Mouse (Mus musculus) G1E (cell line): ENCODE results near the gene Sdc1.

Source experiments
- CTCF ChIP-seq: IDR thresholded peaks from 2 replicates; pipeline ENCODE4 v1.5.1; 2012; ENCODE audit warnings: low read depth, low read length, inconsistent platforms, mixed read lengths
- GATA1 ChIP-seq: IDR thresholded peaks from 2 replicates; pipeline ENCODE4 v1.6.1; 2012; ENCODE audit warnings: borderline replicate concordance, low read length, inconsistent platforms, mixed read lengths
- GATA2 ChIP-seq: IDR thresholded peaks from 2 replicates; pipeline ENCODE4 v1.6.1; 2012; ENCODE audit warnings: low read depth, low read length, inconsistent platforms, borderline replicate concordance
- POLR2AphosphoS5 ChIP-seq: IDR thresholded peaks from 2 replicates; pipeline ENCODE4 v1.6.1; 2012; ENCODE audit warnings: low read depth, low read length, inconsistent platforms; ENCODE audit not compliant: insufficient replicate concordance
- TAL1 ChIP-seq: conservative IDR thresholded peaks from 2 replicates; pipeline ENCODE4 v1.6.1; 2012; ENCODE audit warnings: low read depth, low read length, inconsistent platforms, mixed read lengths

DNA sequence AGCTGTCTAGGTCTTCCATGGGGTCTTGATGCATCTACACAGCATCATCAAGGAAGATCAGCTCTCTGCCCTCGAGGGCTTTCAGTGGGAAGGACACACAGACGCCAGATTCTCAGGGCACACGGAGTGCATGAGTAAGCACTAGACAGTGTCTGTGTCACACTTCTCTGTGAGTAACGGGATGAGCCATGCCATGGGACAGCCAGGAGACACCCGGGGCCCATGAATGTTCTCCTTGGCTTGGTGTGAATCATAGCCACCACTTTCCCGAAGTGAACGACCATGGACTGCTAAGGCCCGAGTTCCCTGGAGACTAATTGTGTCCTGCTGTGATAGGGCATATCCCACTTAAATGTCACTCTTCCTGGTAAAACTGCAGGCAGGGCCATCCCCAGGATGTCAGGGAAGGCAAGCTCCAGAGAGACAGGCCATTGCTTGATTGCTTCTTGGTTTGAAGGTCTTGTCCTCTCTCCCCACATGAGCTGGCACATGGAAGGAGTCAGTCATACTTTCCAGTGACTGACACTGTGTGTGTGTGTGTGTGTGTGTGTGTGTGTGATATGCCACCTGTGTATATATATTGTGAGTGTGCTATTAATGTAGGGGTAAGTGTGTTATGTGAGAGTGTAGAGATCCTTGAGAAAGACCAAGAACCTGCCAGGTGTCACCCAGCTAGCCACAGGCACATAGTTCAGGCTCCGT lies 56.0 kb downstream of the Sdc1 start:
- TF ChIP-seq CTCF (no peak), GATA1 (no peak), TAL1 (no peak), POLR2AphosphoS5 (no peak), GATA2 (no peak)
